Mouse (Mus musculus): ENCODE measurements around the gene Glis1.

Gene Glis1

GRCm38 (mm10) chr4:107684130-107684529 is 249.7 kb downstream of the Glis1 start, which contains the start of gene Dmrtb1:
Dmrtb1 (minus strand) TSS chr4:107684230.
- DNase-seq (ENCODE audit: low spot score in 2 of 2) = no peak

Measured in right cerebral cortex, adult 2 months (tissue).